Mouse (Mus musculus) kidney, embryonic 14.5 days (tissue): Measurements from ENCODE around the gene Ppp2r1b. TPM values are rescaled to one million over a fixed set of nuclear protein-coding genes. Genes with fewer than 3 reads are reported as not detected.

Source experiments
- ATAC-seq: fragments of 200-750 bp; cut with Nextera tagmentation; 2 replicates; pipeline ENCODE4 v1.8.0; 2017; ENCODE audit warnings: moderate number of reproducible peaks, mild to moderate bottlenecking, moderate TSS enrichment, moderate library complexity; ENCODE audit not compliant: low FRiP score, low TSS enrichment
- H3K27ac ChIP-seq: fragments of 300-500 bp; sonication (generic); 2 replicates; pipeline ENCODE4 v1.5.1; 2014; ENCODE audit warnings: low read depth, mild to moderate bottlenecking, low read length, moderate library complexity, mixed read lengths
- H3K27me3 ChIP-seq: fragments of 300-500 bp; sonication (generic); 2 replicates; pipeline ENCODE4 v1.6.1; 2014; ENCODE audit warnings: mild to moderate bottlenecking, low read length; ENCODE audit not compliant: control insufficient read depth, insufficient read depth
- H3K36me3 ChIP-seq: fragments of 300-500 bp; sonication (generic); 2 replicates; pipeline ENCODE4 v1.6.1; 2014; ENCODE audit warnings: low read length, mixed read lengths; ENCODE audit not compliant: control insufficient read depth, insufficient read depth
- H3K4me1 ChIP-seq: fragments of 300-500 bp; sonication (generic); 2 replicates; pipeline ENCODE4 v1.6.1; 2014; ENCODE audit warnings: low read length, mixed read lengths; ENCODE audit not compliant: control insufficient read depth, insufficient read depth
- H3K4me2 ChIP-seq: fragments of 300-500 bp; sonication (generic); replicated peaks from 2 replicates; pipeline ENCODE4 v1.6.1; 2014; ENCODE audit warnings: low read depth, mild to moderate bottlenecking, low read length
- H3K4me3 ChIP-seq: fragments of 300-500 bp; sonication (generic); 2 replicates; pipeline ENCODE4 v1.5.1; 2014; ENCODE audit warnings: mild to moderate bottlenecking, low read length
- H3K9ac ChIP-seq: fragments of 300-500 bp; sonication (generic); 2 replicates; pipeline ENCODE4 v1.6.1; 2014; ENCODE audit warnings: low read depth, mild to moderate bottlenecking, low read length, moderate library complexity
- H3K9me3 ChIP-seq: fragments of 300-500 bp; sonication (generic); 2 replicates; pipeline ENCODE4 v1.6.1; 2016; ENCODE audit warnings: low read length; ENCODE audit not compliant: control insufficient read depth
- WGBS: fragments of 180-500 bp; shearing (Covaris S2); extraction: QIAGEN DNeasy Blood & Tissue Kit; methylation state at CpG from one replicate; pipeline ENCODE4 v1.1.7; 2014; 5-methylcytosine and 5-hydroxymethylcytosine counted together
- polyA plus RNA-seq: library from polyadenylated mRNA; unstranded; fragments of >200 nt; fragmentation: Nextera tagmentation; extraction: Ambion mirVana; gene quantifications from 2 replicates; pipeline ENCODE4 v1.2.1, GENCODE M21; 2014

Gene Ppp2r1b
- polyA plus RNA-seq, 1 experiment from 2014 or later, result 89.4 TPM

DNA sequence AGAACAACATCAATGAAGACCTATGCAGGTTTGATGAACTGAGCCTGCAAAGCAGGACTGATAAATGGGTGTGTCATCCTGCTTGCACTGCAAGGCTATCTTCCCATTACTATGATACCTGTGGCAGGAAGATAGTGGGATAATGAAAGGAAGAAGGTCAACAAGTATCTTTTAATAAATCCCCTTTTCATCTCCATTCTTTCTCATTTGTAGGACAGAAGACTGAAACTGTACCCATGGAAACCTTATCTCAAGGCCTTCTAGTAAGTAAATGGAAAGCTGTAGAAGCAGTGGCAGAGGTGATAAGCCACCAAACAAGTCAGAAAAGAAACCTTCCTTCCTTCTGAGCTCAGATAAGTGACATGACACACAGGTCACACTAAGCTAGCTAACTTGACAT is 79.4 kb downstream of the Ppp2r1b start:
- no peaks in the 10 kb centered on the region for H3K9me3 ChIP-seq
- no peak overlapping the region for H3K9ac ChIP-seq
- no peak overlapping the region for H3K4me3 ChIP-seq
- no peak overlapping the region for H3K27ac ChIP-seq
- H3K4me1 ChIP-seq, result no peaks in the 10 kb centered on the region
- H3K36me3 ChIP-seq, result no peaks in the 10 kb centered on the region; the same call in 1 of the 2 replicates
- no peak overlapping the region for H3K4me2 ChIP-seq
- no peaks in the 10 kb centered on the region for H3K27me3 ChIP-seq
- ATAC-seq, result no peak

DNA sequence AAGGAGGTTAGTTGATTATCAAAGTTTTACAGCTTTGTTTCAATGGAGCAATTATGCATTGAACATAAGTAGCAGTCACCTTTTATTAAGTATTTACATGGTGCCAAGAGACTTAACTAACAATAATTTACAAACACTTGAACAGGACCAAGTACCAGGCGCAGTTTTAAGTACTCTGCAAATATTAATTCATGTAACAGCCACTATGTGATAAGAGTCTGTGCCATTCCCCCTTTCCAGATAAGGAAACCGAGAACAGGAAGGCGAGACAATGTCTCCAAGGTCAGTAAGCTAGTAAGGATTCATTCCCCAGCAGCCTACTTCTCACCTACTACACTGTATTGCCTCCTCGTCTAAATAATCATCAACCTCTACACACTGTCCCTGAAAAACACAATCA is 80.7 kb downstream of the Ppp2r1b start:
- whole genome bisulfite sequencing, result 88% methylated on average over 4 of the region's 4 CpGs
- H3K9ac ChIP-seq, result no peak overlapping the region
- no peaks in the 10 kb centered on the region for H3K4me1 ChIP-seq
- no peaks in the 10 kb centered on the region for H3K27me3 ChIP-seq
- H3K9me3 ChIP-seq, result no peaks in the 10 kb centered on the region
- no peak for ATAC-seq
- no peak overlapping the region for H3K4me2 ChIP-seq
- H3K4me3 ChIP-seq, result no peak overlapping the region
- H3K36me3 ChIP-seq, result no peaks in the 10 kb centered on the region; the same call in 1 of the 2 replicates
- no peak overlapping the region for H3K27ac ChIP-seq

DNA sequence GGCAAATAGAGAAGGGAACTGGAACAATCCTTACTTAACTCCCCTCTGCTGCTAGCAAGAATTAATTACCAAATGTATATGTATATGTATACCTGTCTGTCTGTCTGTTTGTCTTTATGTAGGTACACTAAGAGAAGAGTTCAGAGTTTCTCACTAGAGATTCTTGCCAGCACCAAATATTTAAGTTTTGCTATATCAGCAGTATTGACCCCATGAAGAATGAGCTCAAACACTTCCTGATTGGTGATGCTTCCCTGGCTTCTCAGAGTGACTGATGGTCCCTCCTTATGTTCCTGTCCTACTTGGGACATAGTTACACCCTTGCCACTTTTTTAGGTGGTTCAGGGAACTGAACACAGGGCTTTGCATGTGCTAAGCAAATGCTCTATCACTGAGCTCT is 84.9 kb downstream of the Ppp2r1b start:
- no peak for ATAC-seq
- Histone ChIP-seq H3K4me2 (no peak overlapping the region), H3K9ac (no peak overlapping the region), H3K9me3 (no peaks in the 10 kb centered on the region), H3K36me3 (peaks cover 5% of the 10 kb centered on the region; the same call in 1 of the 2 replicates), H3K4me1 (no peaks in the 10 kb centered on the region), H3K27me3 (no peaks in the 10 kb centered on the region), H3K27ac (no peak overlapping the region), H3K4me3 (no peak overlapping the region)

DNA sequence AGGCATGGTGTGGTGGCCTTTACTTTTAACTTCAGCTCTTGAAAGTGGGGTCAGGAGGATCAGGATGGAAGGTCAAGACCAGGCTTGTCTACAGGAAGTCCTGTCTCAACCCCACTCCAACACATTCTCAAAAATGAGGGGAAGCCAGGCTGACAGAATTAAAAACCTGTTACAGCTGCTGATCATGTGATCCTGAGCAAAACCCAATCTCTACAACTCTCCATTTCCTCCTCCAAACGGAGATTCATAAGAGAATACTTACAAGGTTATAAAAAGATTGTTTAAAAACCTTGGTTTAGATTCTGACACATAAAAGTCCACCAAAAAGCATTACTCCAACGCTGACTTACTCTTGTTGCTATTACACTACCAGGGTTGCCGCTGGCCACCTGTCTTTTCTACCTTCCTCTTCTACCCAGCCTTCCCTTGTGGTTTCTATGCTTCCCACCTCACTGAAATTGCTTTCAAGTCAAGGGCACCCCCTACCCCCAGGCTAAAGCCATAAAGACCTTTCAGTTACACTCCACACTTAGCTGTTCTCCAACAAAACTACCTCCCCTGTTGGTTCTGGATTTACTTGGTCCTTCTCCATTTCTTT is 96.8 kb downstream of the Ppp2r1b start:
- Histone ChIP-seq H3K9ac (no peak overlapping the region), H3K27me3 (no peaks in the 10 kb centered on the region), H3K4me3 (no peak overlapping the region), H3K9me3 (no peaks in the 10 kb centered on the region), H3K36me3 (no peaks in the 10 kb centered on the region), H3K4me1 (0 out of 2 replicates have a peak, but pooled peaks cover 3% of the 10 kb centered on the region), H3K4me2 (no peak overlapping the region), H3K27ac (no peak overlapping the region)
- ATAC-seq, result no peak
- WGBS, result 68% methylated on average over 3 of the region's 3 CpGs

DNA sequence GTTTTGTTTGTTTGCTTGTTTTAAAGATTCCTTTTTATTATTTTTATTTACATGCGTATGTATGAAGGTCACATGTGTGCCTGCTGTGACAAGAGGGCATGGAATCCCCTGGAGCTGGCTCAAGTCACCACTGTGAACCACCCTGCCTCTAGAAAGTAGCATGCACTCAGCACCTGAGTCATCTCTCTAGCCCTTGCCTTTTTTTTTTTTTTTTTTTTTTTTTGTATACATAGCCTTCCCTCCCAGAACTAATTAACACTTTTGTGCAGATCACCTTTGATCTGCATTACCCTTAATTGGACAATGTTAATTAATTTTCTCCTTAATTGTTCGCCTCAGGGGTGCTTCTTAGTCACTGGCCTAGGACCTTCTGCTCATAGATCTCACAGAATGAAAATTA is 97.6 kb downstream of the Ppp2r1b start:
- no peak for ATAC-seq
- no peaks in the 10 kb centered on the region for H3K9me3 ChIP-seq
- no peaks in the 10 kb centered on the region for H3K36me3 ChIP-seq
- 0 out of 2 replicates have a peak, but pooled peaks cover 3% of the 10 kb centered on the region for H3K4me1 ChIP-seq
- no peak overlapping the region for H3K4me3 ChIP-seq
- no peak overlapping the region for H3K27ac ChIP-seq
- H3K27me3 ChIP-seq, result no peaks in the 10 kb centered on the region
- no peak overlapping the region for H3K9ac ChIP-seq
- no peak overlapping the region for H3K4me2 ChIP-seq
- 92% methylated on average over 2 of the region's 2 CpGs for WGBS

Other genes starting within 250 kb of the Ppp2r1b start
- gene Sdhd, start 241.5 kb upstream of the Ppp2r1b start, polyA plus RNA-seq, result 365 and 387 TPM in 2 replicates
- 301 and 415 TPM in 2 replicates for gene Timm8b, start 241.4 kb upstream of the Ppp2r1b start, polyA plus RNA-seq
- 6.1 and 8.1 TPM in 2 replicates for gene Pih1d2, start 228.0 kb upstream of the Ppp2r1b start, polyA plus RNA-seq
- gene Nkapd1, start 227.8 kb upstream of the Ppp2r1b start, polyA plus RNA-seq, result 28.4 and 28.5 TPM in 2 replicates
- gene Dlat, start 185.5 kb upstream of the Ppp2r1b start, polyA plus RNA-seq, result 48.1 and 60.9 TPM in 2 replicates
- gene Dixdc1, start 105.8 kb upstream of the Ppp2r1b start, polyA plus RNA-seq, result 5.7 and 10.3 TPM in 2 replicates
- gene 2310030G06Rik, start 98.8 kb upstream of the Ppp2r1b start, polyA plus RNA-seq, result 8.7 and 9.3 TPM in 2 replicates
- 15.7 and 20.6 TPM in 2 replicates for gene Cryab, start 94.0 kb upstream of the Ppp2r1b start, polyA plus RNA-seq
- 0.72 and 1.0 TPM in 2 replicates for gene Hspb2, start 92.9 kb upstream of the Ppp2r1b start, polyA plus RNA-seq
- gene Fdxacb1, start 77.1 kb upstream of the Ppp2r1b start, polyA plus RNA-seq, result 11.1 and 11.5 TPM in 2 replicates
- gene Alg9, start 70.3 kb upstream of the Ppp2r1b start, polyA plus RNA-seq, result 23.6 and 44.2 TPM in 2 replicates
- 35.7 and 37.8 TPM in 2 replicates for gene 1110032A03Rik, start 69.8 kb upstream of the Ppp2r1b start, polyA plus RNA-seq
- gene Sik2, start 163.8 kb downstream of the Ppp2r1b start, polyA plus RNA-seq, result 11.4 and 17.9 TPM in 2 replicates
- gene Btg4, start 215.6 kb downstream of the Ppp2r1b start, polyA plus RNA-seq, result not detected in 2 replicates
- gene Layn, start 231.8 kb downstream of the Ppp2r1b start, polyA plus RNA-seq, result 5.4 and 7.6 TPM in 2 replicates